Mouse (Mus musculus) ES-E14 (cell line): ENCODE data around the gene Ubn2.
"Not testable (repeated sequence)": the region's sequence is repeated elsewhere in the genome, so short reads cannot be mapped to it uniquely, and the experiment has no call there.

Experiments used
- HCFC1 ChIP-seq: IDR thresholded peaks from 2 replicates; pipeline ENCODE4 v1.6.1; 2012; ENCODE audit warnings: low read length, inconsistent platforms, borderline replicate concordance; ENCODE audit not compliant: insufficient read depth
- ZC3H11A ChIP-seq: IDR thresholded peaks from 2 replicates; pipeline ENCODE4 v1.6.1; 2012; ENCODE audit warnings: low read depth, mild to moderate bottlenecking, inconsistent platforms, low read length, borderline replicate concordance
- ZNF384 ChIP-seq: IDR thresholded peaks from 2 replicates; pipeline ENCODE4 v1.6.1; 2012; ENCODE audit warnings: low read depth, low read length, inconsistent platforms

- not testable (repeated sequence) for TF ChIP-seq ZNF384, HCFC1, ZC3H11A
Observed at GRCm38 (mm10) chr6:38432457-38432856, 1.3 kb upstream of the Ubn2 start.
